23 mouse cellular contexts compared by ENCODE assay signal in genomic region chrX:100652848-100653247, GRCm38 (mm10). TPM values are rescaled to one million over a fixed set of nuclear protein-coding genes. Genes with fewer than 3 reads are reported as not detected.
DNase-seq lines count a peak whose midpoint lies in the region; ATAC-seq and TF ChIP-seq lines count a peak whose summit lies in the region.
"Had no signal": no experiment of that assay in that cellular context is flagged by ENCODE, and none has a peak within 500 bp of the region (broad histone marks: within the 10 kb centered on the region; RNA-seq: fewer than 3 reads in every experiment).

No protein-coding gene starts in this region.

- H3K9me3 ChIP-seq in liver, postnatal 0 days (ENCODE audit: low read length): no peaks in the 10 kb centered on the region
- H3K9me3 ChIP-seq in liver, embryonic 11.5 days (ENCODE audit: control insufficient read depth, low read length): no peaks in the 10 kb centered on the region
- H3K9me3 ChIP-seq in midbrain, embryonic 11.5 days (ENCODE audit: control insufficient read depth, low read length): no peaks in the 10 kb centered on the region
- H3K9me3 ChIP-seq: forebrain, embryonic 13.5 days; heart, embryonic 15.5 days; hindbrain, embryonic 12.5 days; limb, embryonic 15.5 days; megakaryocyte, embryonic 14.5 days had no signal

- H3K27me3 ChIP-seq in liver, postnatal 0 days (ENCODE audit: insufficient read depth, low read length): no peaks in the 10 kb centered on the region
- H3K27me3 ChIP-seq in liver, embryonic 11.5 days (replicated peaks; ENCODE audit: control insufficient read depth, insufficient read depth, low read length): no peaks in the 10 kb centered on the region
- no peaks in the 10 kb centered on the region for H3K27me3 ChIP-seq in splenic B cell, adult 2 months (ENCODE audit: control insufficient read depth, insufficient read depth, low read length, poor library complexity, severe bottlenecking)
- no peaks in the 10 kb centered on the region for H3K27me3 ChIP-seq in midbrain, embryonic 11.5 days (ENCODE audit: control insufficient read depth, insufficient read depth, low read length)
- H3K27me3 ChIP-seq: forebrain, embryonic 13.5 days; heart, embryonic 15.5 days; hindbrain, embryonic 12.5 days; limb, embryonic 15.5 days had no signal

- TF ChIP-seq EP300 in liver, postnatal 0 days (IDR thresholded peaks at IDR 0.05; ENCODE audit: low read depth): no peak

- no peak overlapping the region for H3K4me3 ChIP-seq in liver, postnatal 0 days (ENCODE audit: low read depth, low read length)
- no peak overlapping the region for H3K4me3 ChIP-seq in liver, embryonic 11.5 days (ENCODE audit: low read depth, low read length)
- no peak overlapping the region for H3K4me3 ChIP-seq in midbrain, embryonic 11.5 days (ENCODE audit: low read depth, low read length)
- H3K4me3 ChIP-seq: forebrain, embryonic 13.5 days; heart, embryonic 15.5 days; hindbrain, embryonic 12.5 days; limb, embryonic 15.5 days; megakaryocyte, embryonic 14.5 days had no signal

- ATAC-seq in liver, postnatal 0 days: no peak
- ATAC-seq in liver, embryonic 11.5 days (replicated peaks; ENCODE audit: low FRiP score): no peak
- no peak for ATAC-seq in midbrain, embryonic 11.5 days (ENCODE audit: low FRiP score)
- ATAC-seq: forebrain, embryonic 13.5 days had no signal

- DNase-seq in cerebellum, postnatal 10 days: peak; percentile 3
- no peak for DNase-seq in cerebellum, adult 11-12 months
- no peak for DNase-seq in liver, postnatal 0 days
- DNase-seq in liver, embryonic 11.5 days (ENCODE audit: low spot score): no peak
- peak; percentile 27 for DNase-seq in NIH3T3 (ENCODE audit: low read depth)
- peak; percentile 16 for DNase-seq in splenic B cell, adult 2 months (ENCODE audit: low read depth, low spot score)
- no peak for DNase-seq in midbrain, embryonic 11.5 days (ENCODE audit: low spot score, missing footprints)
- no peak for DNase-seq in layer of hippocampus, adult 8-10 months (ENCODE audit: low spot score in 2 of 2)
- DNase-seq: cerebellum, adult 9-11 months; kidney, adult 18-20 months; thymus, postnatal 36 days had no signal

- TF ChIP-seq CTCF in liver, postnatal 0 days (IDR thresholded peaks at IDR 0.05; ENCODE audit: low read depth): 0 out of 2 replicates have a peak, but pooled peaks have one; percentile 30

- H3K27ac ChIP-seq in liver, postnatal 0 days (ENCODE audit: low read depth): no peak overlapping the region
- H3K27ac ChIP-seq in liver, embryonic 11.5 days (ENCODE audit: low read depth, low read length): no peak overlapping the region
- no peak overlapping the region for H3K27ac ChIP-seq in midbrain, embryonic 11.5 days (ENCODE audit: low read depth, low read length)
- H3K27ac ChIP-seq: forebrain, embryonic 13.5 days; heart, embryonic 15.5 days; hindbrain, embryonic 12.5 days; limb, embryonic 15.5 days had no signal

- H3K36me3 ChIP-seq in liver, postnatal 0 days (replicated peaks; ENCODE audit: insufficient read depth, low read length): peaks cover 3% of the 10 kb centered on the region; the same call in 1 of the 2 replicates
- H3K36me3 ChIP-seq in liver, embryonic 11.5 days (ENCODE audit: control insufficient read depth, insufficient read depth, low read length): no peaks in the 10 kb centered on the region
- H3K36me3 ChIP-seq in splenic B cell, adult 2 months (ENCODE audit: control insufficient read depth, insufficient read depth, low read length, poor library complexity, severe bottlenecking): no peaks in the 10 kb centered on the region
- H3K36me3 ChIP-seq in midbrain, embryonic 11.5 days (ENCODE audit: control insufficient read depth, insufficient read depth, low read length): no peaks in the 10 kb centered on the region
- H3K36me3 ChIP-seq: heart, embryonic 15.5 days; hindbrain, embryonic 12.5 days; limb, embryonic 15.5 days had no signal

- H3K9ac ChIP-seq in liver, postnatal 0 days (replicated peaks): no peak overlapping the region
- H3K9ac ChIP-seq in liver, embryonic 11.5 days (ENCODE audit: low read depth, low read length): no peak overlapping the region
- H3K9ac ChIP-seq in midbrain, embryonic 11.5 days (ENCODE audit: low read length): no peak overlapping the region
- H3K9ac ChIP-seq: forebrain, embryonic 13.5 days; heart, embryonic 15.5 days; hindbrain, embryonic 12.5 days; limb, embryonic 15.5 days had no signal

- H3K4me2 ChIP-seq in liver, postnatal 0 days (ENCODE audit: low read depth, low read length): no peak overlapping the region
- no peak overlapping the region for H3K4me2 ChIP-seq in liver, embryonic 11.5 days
- H3K4me2 ChIP-seq in midbrain, embryonic 11.5 days: no peak overlapping the region
- H3K4me2 ChIP-seq: forebrain, embryonic 13.5 days; heart, embryonic 15.5 days; hindbrain, embryonic 12.5 days; limb, embryonic 15.5 days had no signal

- H3K4me1 ChIP-seq in liver, postnatal 0 days (ENCODE audit: insufficient read depth): no peaks in the 10 kb centered on the region
- H3K4me1 ChIP-seq in liver, embryonic 11.5 days (replicated peaks; ENCODE audit: control insufficient read depth, insufficient read depth, low read length): no peaks in the 10 kb centered on the region
- H3K4me1 ChIP-seq in midbrain, embryonic 11.5 days (ENCODE audit: control insufficient read depth, insufficient read depth, low read length): no peaks in the 10 kb centered on the region
- H3K4me1 ChIP-seq: forebrain, embryonic 13.5 days; heart, embryonic 15.5 days; hindbrain, embryonic 12.5 days; limb, embryonic 15.5 days; megakaryocyte, embryonic 14.5 days had no signal

RNA-seq across cellular contexts. Expression of gene Pdzd11, which starts 26.5 kb away (rescaled TPM):
- 40.0 and 40.2 TPM in 2 replicates for polyA plus RNA-seq in liver, postnatal 0 days (2015; fragmentation: Nextera tagmentation; extraction: Ambion mirVana)
- 88.5 and 97.0 TPM in 2 replicates for polyA plus RNA-seq in liver, embryonic 11.5 days (2014; fragmentation: Nextera tagmentation; extraction: Ambion mirVana)
- polyA plus RNA-seq in midbrain, embryonic 11.5 days (2014; fragmentation: Nextera tagmentation; extraction: Ambion mirVana): 148 and 161 TPM in 2 replicates
- total RNA-seq in layer of hippocampus, adult 8-10 months (2022): 10 to 100 TPM; 38.4 to 48.0 (median 39.5) TPM

RNA-seq across cellular contexts. Expression of gene Kif4, which starts 27.3 kb away (rescaled TPM):
- polyA plus RNA-seq in liver, postnatal 0 days (2015; fragmentation: Nextera tagmentation; extraction: Ambion mirVana): 6.7 and 8.4 TPM in 2 replicates
- polyA plus RNA-seq in liver, embryonic 11.5 days (2014; fragmentation: Nextera tagmentation; extraction: Ambion mirVana): 33.5 and 35.6 TPM in 2 replicates
- polyA plus RNA-seq in midbrain, embryonic 11.5 days (2014; fragmentation: Nextera tagmentation; extraction: Ambion mirVana): 52.3 and 58.7 TPM in 2 replicates
- under 1 TPM; 0.29 to 0.57 (median 0.44) TPM for total RNA-seq in layer of hippocampus, adult 8-10 months (2022)

RNA-seq across cellular contexts. Expression of gene Arr3, which starts 47.6 kb away (rescaled TPM):
- not detected in 2 replicates for polyA plus RNA-seq in liver, postnatal 0 days (2015; fragmentation: Nextera tagmentation; extraction: Ambion mirVana)
- not detected in 2 replicates for polyA plus RNA-seq in liver, embryonic 11.5 days (2014; fragmentation: Nextera tagmentation; extraction: Ambion mirVana)
- not detected in 2 replicates for polyA plus RNA-seq in midbrain, embryonic 11.5 days (2014; fragmentation: Nextera tagmentation; extraction: Ambion mirVana)
- 1 to 10 TPM in 1 of 4 experiments, under 1 TPM in 2, not detected in 1; 0.43 to 1.1 (median 0.52) TPM for total RNA-seq in layer of hippocampus, adult 8-10 months (2022)
- total RNA-seq: granulocyte monocyte progenitor cell, adult 5-6 weeks; neutrophil, adult 5-6 weeks had no signal
- polyA plus RNA-seq: C2C12; forebrain, embryonic 13.5 days; large intestine, adult 2 months; limb, embryonic 15.5 days; lung, embryonic 16.5 days; stomach, embryonic 16.5 days had no signal

RNA-seq across cellular contexts. Expression of gene P2ry4, which starts 58.2 kb away (rescaled TPM):
- polyA plus RNA-seq in liver, postnatal 0 days (2015; fragmentation: Nextera tagmentation; extraction: Ambion mirVana): 0.99 and 1.2 TPM in 2 replicates
- 0.06 TPM in 1 of 2 replicates, not detected in the other for polyA plus RNA-seq in liver, embryonic 11.5 days (2014; fragmentation: Nextera tagmentation; extraction: Ambion mirVana)
- not detected in 2 replicates for polyA plus RNA-seq in midbrain, embryonic 11.5 days (2014; fragmentation: Nextera tagmentation; extraction: Ambion mirVana)
- under 1 TPM in 1 of 4 experiments, not detected in 3; 0.14 TPM for total RNA-seq in layer of hippocampus, adult 8-10 months (2022)
- total RNA-seq: granulocyte monocyte progenitor cell, adult 5-6 weeks; left cerebral cortex, adult 8-10 months; neutrophil, adult 5-6 weeks had no signal
- polyA plus RNA-seq: C2C12; forebrain, embryonic 13.5 days; heart, embryonic 15.5 days; hindbrain, embryonic 12.5 days; lung, embryonic 16.5 days had no signal

Comparison
In these comparisons a context has a peak if more than half of its experiments do, and no peak if none do; other contexts are left out.
1. DNase-seq: peak in cerebellum, postnatal 10 days (2 of 2), NIH3T3 (single experiment) and splenic B cell, adult 2 months (single experiment); none in cerebellum, adult 11-12 months (single experiment), liver, postnatal 0 days (single experiment), liver, embryonic 11.5 days (single experiment), midbrain, embryonic 11.5 days (single experiment) and layer of hippocampus, adult 8-10 months (0 of 2).